Mouse (Mus musculus): ENCODE measurements around the gene Ubash3a. TPM values are rescaled to one million over a fixed set of nuclear protein-coding genes. Genes with fewer than 3 reads are reported as not detected.

The Ubash3a gene
- 0.11 TPM in 1 of 2 replicates, not detected in the other for polyA plus RNA-seq (2012; rRNA removed)

DNA sequence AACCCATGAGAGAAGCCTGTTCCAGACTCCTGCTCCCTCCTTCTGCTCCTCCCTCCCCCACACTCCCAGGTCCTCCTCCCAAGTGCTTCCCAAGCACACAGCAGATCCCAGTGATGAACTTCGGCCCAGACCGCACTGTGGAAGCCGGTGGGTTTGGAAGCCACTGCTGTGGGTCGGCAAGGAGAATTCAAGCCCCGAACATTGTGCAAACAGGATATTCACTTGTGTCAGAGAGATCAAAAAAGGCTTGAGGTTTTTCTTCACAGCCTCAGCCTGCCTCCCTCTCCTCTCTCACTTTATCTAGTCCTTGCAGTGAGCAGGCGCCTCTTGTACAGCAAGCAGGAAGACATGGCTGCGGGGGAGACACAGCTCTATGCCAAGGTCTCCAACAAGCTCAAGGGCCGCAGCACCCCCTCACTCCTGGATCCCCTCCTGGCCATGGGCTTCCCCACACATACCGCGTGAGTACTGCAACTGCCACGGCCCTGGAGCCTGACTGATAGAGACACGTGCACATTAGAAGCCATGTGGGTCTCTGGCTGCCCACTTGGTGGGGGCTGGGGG lies at the start of gene Ubash3a:
Ubash3a (plus strand) TSS at position 103 of the 564 bp plus-strand sequence.
- no peak within 1 kb of the TSS for H3K4me3 ChIP-seq (ENCODE audit: insufficient read depth, low read length)
- TF ChIP-seq POLR2A (IDR thresholded peaks at IDR 0.05; ENCODE audit: extremely low read depth, insufficient read depth, low read length) (no peak), CTCF (IDR thresholded peaks at IDR 0.05; ENCODE audit: extremely low read depth, insufficient read depth, low read length) (no peak)
- no peaks in the 10 kb centered on the region for H3K4me1 ChIP-seq (ENCODE audit: control insufficient read depth, insufficient read depth, low read length)
- H3K27ac ChIP-seq (ENCODE audit: insufficient read depth, low read length), result no peak within 1 kb of the TSS

- Histone ChIP-seq H3K27ac (ENCODE audit: insufficient read depth, low read length) (no peak overlapping the region), H3K4me1 (ENCODE audit: control insufficient read depth, insufficient read depth, low read length) (no peaks in the 10 kb centered on the region), H3K4me3 (ENCODE audit: insufficient read depth, low read length) (no peak overlapping the region)
- TF ChIP-seq CTCF (IDR thresholded peaks at IDR 0.05; ENCODE audit: extremely low read depth, insufficient read depth, low read length), result no peak
- TF ChIP-seq POLR2A (IDR thresholded peaks at IDR 0.05; ENCODE audit: extremely low read depth, insufficient read depth, low read length), result no peak
Measured at GRCm38 (mm10) chr17:31157921-31158320, 49.8 kb upstream of the Ubash3a start.

GRCm38 (mm10) chr17:31160291-31160690 lies 47.4 kb upstream of the Ubash3a start:
- no peaks in the 10 kb centered on the region for H3K4me1 ChIP-seq (ENCODE audit: control insufficient read depth, insufficient read depth, low read length)
- H3K4me3 ChIP-seq (ENCODE audit: insufficient read depth, low read length), result no peak overlapping the region
- no peak overlapping the region for H3K27ac ChIP-seq (ENCODE audit: insufficient read depth, low read length)
- TF ChIP-seq CTCF (IDR thresholded peaks at IDR 0.05; ENCODE audit: extremely low read depth, insufficient read depth, low read length) (no peak), POLR2A (IDR thresholded peaks at IDR 0.05; ENCODE audit: extremely low read depth, insufficient read depth, low read length) (no peak)

- no peak for TF ChIP-seq POLR2A (IDR thresholded peaks at IDR 0.05; ENCODE audit: extremely low read depth, insufficient read depth, low read length)
- TF ChIP-seq CTCF (IDR thresholded peaks at IDR 0.05; ENCODE audit: extremely low read depth, insufficient read depth, low read length), result no peak
- H3K27ac ChIP-seq (ENCODE audit: insufficient read depth, low read length), result no peak overlapping the region
- no peak overlapping the region for H3K4me3 ChIP-seq (ENCODE audit: insufficient read depth, low read length)
- H3K4me1 ChIP-seq (ENCODE audit: control insufficient read depth, insufficient read depth, low read length), result no peaks in the 10 kb centered on the region
Measured at GRCm38 (mm10) chr17:31162607-31163006, 45.1 kb upstream of the Ubash3a start.

DNA sequence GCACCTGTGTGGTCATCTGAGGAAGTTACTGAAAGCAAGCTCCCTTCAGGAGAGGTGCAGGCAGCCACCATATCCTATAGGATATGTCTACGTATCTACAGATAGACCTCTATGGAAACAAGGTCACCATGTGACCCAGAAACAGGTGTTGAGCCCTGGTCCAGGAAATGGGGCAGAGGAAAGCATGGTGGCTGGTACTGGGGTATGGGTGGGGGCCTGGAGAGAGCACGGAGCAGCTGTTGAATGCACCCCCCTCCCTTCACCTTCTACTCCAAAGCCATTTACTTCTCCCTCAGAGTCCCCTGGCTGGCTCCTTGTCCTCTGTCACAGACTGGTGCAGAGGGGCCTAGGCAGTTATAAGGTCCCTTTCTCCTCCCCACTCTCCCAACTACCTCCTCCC lies 43.9 kb upstream of the Ubash3a start:
- Histone ChIP-seq H3K27ac (ENCODE audit: insufficient read depth, low read length) (no peak overlapping the region), H3K4me3 (ENCODE audit: insufficient read depth, low read length) (no peak overlapping the region), H3K4me1 (ENCODE audit: control insufficient read depth, insufficient read depth, low read length) (no peaks in the 10 kb centered on the region)
- TF ChIP-seq POLR2A (IDR thresholded peaks at IDR 0.05; ENCODE audit: extremely low read depth, insufficient read depth, low read length) (no peak), CTCF (IDR thresholded peaks at IDR 0.05; ENCODE audit: extremely low read depth, insufficient read depth, low read length) (no peak)

DNA sequence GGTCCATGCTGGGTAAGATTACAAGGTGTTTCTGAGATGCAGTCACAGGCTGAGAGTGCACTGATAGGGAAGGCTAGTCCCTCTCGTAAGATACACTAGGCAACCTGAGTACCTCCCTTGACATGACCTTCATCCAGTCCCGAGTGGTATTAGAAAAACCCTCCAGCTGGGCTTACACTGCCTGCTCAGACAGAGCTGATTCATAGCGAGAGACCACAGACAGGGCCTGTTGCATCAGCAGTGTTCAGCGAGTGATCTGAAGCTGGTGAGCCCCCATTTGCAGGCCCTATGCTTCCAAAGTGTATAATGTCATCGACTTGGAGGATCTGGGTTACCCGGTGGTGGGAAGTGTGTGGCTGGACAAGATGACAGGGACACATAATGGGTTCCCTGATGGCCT lies 42.5 kb upstream of the Ubash3a start, which contains the start of gene Tff1:
Tff1 (minus strand) TSS at position 151 of the 400 bp plus-strand sequence.
- H3K4me1 ChIP-seq (ENCODE audit: control insufficient read depth, insufficient read depth, low read length), result no peaks in the 10 kb centered on the region
- H3K27ac ChIP-seq (ENCODE audit: insufficient read depth, low read length), result no peak within 1 kb of the TSS
- H3K4me3 ChIP-seq (ENCODE audit: insufficient read depth, low read length), result no peak within 1 kb of the TSS
- no peak for TF ChIP-seq POLR2A (IDR thresholded peaks at IDR 0.05; ENCODE audit: extremely low read depth, insufficient read depth, low read length)
- TF ChIP-seq CTCF (IDR thresholded peaks at IDR 0.05; ENCODE audit: extremely low read depth, insufficient read depth, low read length), result no peak

DNA sequence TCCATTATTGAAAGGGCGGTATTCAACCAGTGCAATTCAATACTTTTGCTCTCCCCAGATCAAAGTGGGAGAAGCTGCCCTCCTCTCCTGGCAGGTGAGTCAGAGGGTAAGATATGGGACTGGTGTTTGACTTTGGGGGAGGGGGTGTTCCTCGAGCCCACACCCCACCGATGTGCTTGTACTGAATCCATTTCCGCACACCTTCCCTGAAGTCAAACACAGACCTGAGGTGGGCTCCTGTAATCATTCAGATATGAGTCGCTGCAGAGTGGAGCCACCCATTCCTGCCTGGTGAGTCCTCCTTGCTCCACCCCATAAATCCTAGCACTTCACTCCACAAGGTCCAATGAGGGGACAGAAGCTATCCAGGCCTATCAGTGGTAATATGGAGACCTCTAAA lies 37.9 kb upstream of the Ubash3a start:
- H3K4me1 ChIP-seq (ENCODE audit: control insufficient read depth, insufficient read depth, low read length), result no peaks in the 10 kb centered on the region
- H3K4me3 ChIP-seq (ENCODE audit: insufficient read depth, low read length), result no peak overlapping the region
- TF ChIP-seq CTCF (IDR thresholded peaks at IDR 0.05; ENCODE audit: extremely low read depth, insufficient read depth, low read length), result no peak
- H3K27ac ChIP-seq (ENCODE audit: insufficient read depth, low read length), result no peak overlapping the region

DNA sequence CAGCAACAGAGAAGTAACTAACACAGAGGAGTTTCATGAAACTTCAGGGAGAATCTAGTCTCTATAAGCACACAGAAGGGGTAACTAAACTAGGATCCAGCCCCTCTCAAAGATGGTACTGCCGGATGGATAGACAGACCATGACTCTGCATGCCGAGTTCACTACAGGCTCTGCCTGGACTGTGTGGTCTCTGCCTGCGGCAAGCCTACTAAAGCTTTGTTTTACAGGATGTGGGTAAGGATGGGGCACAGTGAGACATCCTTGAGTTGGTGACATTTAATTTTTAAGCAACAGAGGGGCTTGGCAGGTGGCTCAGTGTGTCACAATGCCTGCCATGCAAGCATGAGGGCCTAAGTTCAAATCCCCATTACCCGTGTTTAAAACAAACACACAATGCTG lies 31.4 kb upstream of the Ubash3a start:
- no peak overlapping the region for H3K4me3 ChIP-seq (ENCODE audit: insufficient read depth, low read length)
- TF ChIP-seq CTCF (IDR thresholded peaks at IDR 0.05; ENCODE audit: extremely low read depth, insufficient read depth, low read length), result no peak
- TF ChIP-seq POLR2A (IDR thresholded peaks at IDR 0.05; ENCODE audit: extremely low read depth, insufficient read depth, low read length), result no peak
- H3K4me1 ChIP-seq (ENCODE audit: control insufficient read depth, insufficient read depth, low read length), result no peaks in the 10 kb centered on the region
- no peak overlapping the region for H3K27ac ChIP-seq (ENCODE audit: insufficient read depth, low read length)

DNA sequence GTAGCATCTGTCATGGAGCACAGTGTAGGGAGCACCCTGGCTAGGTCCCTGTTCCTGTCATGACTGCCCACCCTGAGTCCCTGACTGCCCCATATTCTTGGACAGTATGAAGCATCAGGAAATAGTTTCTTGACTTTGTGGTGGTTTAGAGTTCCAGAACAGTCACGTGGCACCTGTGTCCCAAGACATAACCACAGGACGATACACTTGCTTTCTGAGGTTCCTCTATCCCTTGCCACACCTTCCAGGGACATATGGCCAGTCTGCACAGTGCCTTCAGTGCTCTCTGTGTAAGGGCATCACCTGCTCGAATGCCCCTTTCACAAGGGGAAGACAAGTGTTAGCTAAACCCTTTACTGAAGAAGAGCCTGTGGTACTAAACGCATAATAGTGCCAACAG lies 26.2 kb upstream of the Ubash3a start:
- Histone ChIP-seq H3K4me3 (ENCODE audit: insufficient read depth, low read length) (no peak overlapping the region), H3K27ac (ENCODE audit: insufficient read depth, low read length) (no peak overlapping the region), H3K4me1 (ENCODE audit: control insufficient read depth, insufficient read depth, low read length) (no peaks in the 10 kb centered on the region)
- no peak for TF ChIP-seq CTCF (IDR thresholded peaks at IDR 0.05; ENCODE audit: extremely low read depth, insufficient read depth, low read length)
- TF ChIP-seq POLR2A (IDR thresholded peaks at IDR 0.05; ENCODE audit: extremely low read depth, insufficient read depth, low read length), result no peak

GRCm38 (mm10) chr17:31183180-31183974 lies 24.3 kb upstream of the Ubash3a start:
- Histone ChIP-seq H3K4me1 (ENCODE audit: control insufficient read depth, insufficient read depth, low read length) (no peaks in the 10 kb centered on the region), H3K27ac (ENCODE audit: insufficient read depth, low read length) (no peak overlapping the region), H3K4me3 (ENCODE audit: insufficient read depth, low read length) (no peak overlapping the region)
- TF ChIP-seq CTCF (IDR thresholded peaks at IDR 0.05; ENCODE audit: extremely low read depth, insufficient read depth, low read length) (no peak), POLR2A (IDR thresholded peaks at IDR 0.05; ENCODE audit: extremely low read depth, insufficient read depth, low read length) (no peak)
